Mouse (Mus musculus) lung, postnatal 10 days (tissue): ENCODE measurements at regions not wholly inside any gene's neighbourhood (a gene's known extent, or its start where the extent isn't known, plus 50 kb on each side); places are given as distances from the start of the nearest gene placed in this dataset.

ENCODE experiments used
- DNase-seq: peaks from one replicate; pipeline ENCODE4 v3.0.0; 2021

DNA sequence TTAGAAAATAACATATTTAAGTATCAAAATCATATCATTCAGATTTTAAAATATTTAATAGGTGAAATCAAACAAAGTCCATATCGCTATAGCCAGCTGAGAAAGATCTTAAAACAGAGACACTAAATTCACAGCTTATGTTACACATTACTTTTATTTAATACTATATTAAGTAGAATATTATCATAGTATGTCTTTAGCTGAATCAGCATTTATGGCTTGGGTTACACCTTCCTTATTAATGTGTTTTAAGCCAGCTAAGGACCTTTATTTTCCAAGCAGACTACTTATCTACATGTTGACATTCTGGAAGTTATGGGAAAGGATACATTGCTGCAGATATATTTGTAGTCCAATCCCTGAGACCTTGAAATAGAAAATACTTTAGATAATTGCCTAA is 684.9 kb upstream of the Adgrl4 start:
- DNase-seq: no peak

DNA sequence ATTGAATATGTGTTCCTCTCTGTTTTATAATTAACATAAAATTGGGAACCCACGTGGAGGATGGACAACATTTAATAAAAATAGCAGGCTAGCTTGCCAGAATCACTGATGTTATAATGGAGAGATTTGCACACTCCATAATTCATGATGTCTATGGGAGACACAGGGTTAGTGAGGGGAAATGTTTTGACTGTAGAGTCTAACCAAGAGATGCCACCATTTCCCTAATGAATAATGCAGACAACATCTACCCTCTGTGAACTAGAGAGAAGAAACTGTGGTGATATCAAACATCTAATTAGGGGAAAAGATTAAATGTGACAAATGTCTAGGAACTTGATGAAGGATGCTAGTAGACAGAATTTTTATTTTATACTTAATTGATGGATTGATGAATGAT is 677.8 kb upstream of the Adgrl4 start:
- no peak for DNase-seq

DNA sequence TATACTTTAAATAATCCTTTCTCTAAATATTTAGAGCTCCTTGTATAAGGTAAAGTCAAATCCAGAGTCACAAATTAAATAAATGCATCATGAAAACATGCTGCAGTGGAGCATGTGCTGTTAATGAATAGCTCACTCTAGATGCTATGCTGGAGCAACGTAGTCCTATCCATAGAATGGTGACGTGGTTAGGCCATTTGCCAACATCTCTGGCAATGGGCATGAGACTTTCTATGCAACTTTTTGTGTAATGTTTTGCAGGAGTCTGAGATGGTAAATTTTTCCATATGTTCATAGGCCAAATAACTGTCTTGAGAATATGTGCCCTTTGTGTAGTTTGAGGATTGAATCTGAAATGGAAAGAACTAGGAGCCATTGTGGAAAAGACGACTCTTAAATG is 653.1 kb upstream of the Adgrl4 start:
- DNase-seq: no peak

DNA sequence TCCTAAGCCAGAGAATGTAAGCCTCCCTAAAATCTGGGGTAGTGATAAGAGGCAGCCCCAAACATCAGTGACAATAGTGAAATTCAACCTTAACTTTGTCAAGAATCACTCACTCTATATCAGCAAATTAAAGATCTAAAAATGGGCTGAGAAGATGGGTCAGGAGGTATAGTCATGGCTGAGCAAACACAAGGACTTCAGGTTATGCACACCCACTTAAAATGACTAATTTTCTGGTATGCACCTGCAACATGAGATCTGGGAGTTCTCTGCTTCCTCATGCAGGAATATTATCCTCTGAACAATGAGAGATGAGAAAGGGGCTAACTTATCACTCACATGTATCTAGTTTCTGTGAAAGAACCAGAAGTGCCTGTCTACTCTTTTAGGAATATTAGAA is 619.9 kb upstream of the Adgrl4 start:
- no peak for DNase-seq

DNA sequence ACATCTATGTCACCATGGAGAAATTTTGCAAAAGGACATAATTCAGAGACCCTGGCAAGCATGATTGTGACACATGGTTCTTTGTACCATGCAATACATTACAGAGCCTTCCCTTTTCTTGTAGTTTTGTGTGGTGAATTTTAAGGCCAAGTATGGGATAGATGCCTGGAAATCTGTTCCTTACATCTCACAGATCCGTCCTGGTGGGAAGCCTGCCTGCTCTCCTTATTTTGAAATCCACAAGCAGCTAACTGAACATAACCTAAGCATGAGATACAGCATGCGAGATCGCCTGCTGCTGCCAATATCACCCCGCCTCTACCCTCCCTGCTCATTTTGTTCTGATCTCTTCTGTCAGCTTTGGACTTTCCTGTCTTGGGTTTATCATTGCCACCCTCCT is 618.3 kb upstream of the Adgrl4 start:
- no peak for DNase-seq

DNA sequence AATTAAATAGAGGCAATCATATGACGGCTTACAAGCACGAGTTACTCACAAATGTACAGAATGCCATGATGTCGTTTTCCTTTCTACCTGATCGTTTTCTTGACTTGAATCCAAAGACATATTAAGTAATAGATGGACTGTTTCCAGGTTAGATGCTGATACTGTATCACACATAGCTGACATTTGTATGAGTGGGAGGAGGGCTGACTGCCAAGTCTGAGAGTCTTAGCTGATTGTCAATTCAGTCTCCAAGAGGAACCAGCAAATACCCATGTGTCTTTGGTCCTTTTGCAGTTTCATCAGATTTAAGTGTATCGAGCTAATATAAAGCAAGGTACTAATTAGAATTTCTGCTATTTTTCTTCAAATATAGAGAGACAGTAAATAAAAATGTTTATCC is 617.6 kb upstream of the Adgrl4 start:
- no peak for DNase-seq

DNA sequence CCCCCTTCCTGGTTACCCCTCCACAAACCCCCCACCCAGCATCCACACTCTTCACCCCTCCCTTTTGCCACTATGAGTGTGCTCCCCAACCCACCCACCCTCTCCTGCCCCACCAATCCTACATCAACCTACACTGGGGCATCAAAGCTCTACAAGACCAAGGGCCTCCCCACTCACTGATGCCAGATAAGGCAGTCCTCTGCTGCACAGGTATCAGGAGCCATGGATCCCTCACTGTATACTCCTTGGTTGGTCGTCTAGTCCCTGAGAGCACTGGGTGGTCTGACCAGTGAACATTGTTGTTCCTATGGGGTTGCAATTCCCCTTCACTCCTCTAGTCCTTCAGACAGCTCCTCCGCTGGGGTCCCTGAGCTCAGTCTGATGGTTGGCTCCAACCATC is 591.7 kb upstream of the Adgrl4 start:
- no peak for DNase-seq

DNA sequence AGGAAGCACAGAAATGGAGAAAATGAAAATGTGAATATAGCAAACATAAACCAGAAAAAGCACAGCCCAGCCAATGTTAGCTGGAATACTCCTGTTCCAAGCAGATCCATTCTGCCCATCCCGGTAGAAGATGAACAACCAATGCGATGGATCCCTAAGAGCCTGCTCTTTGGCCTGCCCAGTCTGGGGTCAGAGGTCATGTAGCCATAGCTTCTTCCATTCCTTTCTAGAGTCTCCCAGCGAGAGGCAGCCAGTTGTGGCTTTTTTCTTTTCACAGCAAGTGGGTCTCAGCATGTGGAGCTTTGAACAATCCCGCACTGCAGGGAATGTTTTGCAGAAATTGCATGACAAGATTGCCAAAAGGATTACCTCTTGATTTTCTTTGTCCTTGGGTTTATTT is 585.6 kb upstream of the Adgrl4 start:
- no peak for DNase-seq

DNA sequence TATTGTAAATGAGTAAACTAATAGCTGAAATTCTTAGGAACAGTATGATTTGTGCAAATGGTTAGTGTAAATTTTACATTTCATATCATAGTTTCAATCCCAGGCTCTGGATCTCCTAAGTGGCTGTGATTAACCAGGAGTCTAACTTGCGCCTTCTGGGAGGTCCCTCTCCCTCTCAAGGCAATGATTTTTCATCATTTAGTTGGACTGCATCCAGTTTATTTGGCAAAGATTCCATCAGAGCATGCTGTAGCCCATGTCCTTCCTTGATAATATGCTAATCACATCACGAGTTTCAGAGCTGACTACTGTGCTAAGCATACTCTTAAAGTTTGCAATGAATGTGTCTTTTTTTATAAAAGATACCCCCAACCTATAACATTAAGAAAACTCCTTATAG is 541.0 kb upstream of the Adgrl4 start:
- DNase-seq: no peak

DNA sequence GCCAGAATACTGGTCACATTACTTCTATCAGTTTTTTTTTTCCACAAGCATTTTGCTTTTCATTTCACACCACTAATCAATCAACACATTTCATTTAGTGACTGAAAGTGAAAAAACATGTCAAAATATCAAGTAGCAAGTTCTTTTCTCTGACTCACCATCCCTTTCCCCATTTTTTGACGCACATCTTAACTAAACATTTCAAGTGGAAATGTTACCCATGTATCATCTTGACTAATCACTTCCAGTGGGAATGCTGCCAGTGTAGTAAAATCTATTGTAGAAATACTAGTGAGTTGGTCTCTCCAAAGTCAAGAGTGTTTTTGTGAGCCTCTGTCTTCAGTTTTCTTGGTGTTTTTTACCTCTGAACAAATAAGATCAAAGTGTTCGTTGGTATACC is 527.6 kb upstream of the Adgrl4 start:
- peak; percentile 26 for DNase-seq

DNA sequence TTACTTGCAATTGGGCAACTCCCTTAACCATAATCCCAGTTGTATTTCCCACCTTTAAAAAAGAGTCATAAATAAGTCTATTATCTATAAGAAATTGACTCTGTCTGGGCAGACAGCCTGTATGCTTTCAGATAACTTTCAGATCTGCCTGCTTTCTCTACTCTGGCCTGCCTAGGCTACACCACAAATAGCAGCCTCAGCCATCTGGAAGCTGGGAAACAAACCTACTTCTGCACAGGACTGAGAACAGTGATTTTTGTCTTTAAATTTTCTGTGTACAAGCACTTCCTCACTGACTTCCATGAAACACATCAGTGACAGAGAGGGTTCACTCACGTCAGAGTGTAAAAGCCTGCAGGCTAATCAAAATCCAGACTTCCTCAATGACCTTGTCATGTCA is 482.8 kb upstream of the Adgrl4 start:
- DNase-seq: no peak

DNA sequence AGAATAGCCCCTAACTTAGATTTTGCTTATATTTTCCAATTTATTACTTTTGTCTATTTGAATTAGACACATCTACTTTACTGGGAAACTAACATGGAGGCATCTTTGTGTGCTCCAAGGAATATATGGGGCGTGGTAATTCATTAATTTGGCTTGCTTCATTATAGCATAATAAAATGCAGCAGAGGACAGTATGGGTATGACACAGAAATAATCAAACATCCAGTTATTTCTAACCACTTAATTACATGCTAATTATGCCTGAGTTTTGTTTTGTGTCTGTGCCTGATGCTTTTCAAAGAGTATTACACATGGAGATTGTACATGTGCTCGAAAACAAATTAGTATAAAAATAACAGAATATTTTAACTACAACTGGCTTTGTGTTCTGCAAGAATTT is 438.0 kb upstream of the Adgrl4 start:
- DNase-seq: no peak

DNA sequence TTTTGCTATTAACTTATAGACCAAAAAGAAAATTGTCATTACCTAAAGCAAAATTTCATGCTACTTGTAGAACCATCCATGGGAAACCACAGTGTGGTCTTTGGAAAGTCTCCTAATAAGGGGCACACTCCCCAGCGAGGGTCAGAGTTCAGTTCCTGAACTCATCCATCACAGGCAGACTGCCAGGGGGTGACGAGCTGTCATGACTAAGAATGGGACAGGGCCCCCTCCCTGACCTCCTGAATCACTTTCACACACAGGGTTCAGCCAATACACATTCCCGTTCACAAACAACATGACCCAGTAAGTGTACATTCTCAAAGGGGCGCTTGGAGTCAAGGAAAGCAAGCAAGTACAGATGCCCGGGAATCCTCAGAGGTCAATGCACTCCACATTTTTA is 437.5 kb upstream of the Adgrl4 start:
- DNase-seq: no peak

DNA sequence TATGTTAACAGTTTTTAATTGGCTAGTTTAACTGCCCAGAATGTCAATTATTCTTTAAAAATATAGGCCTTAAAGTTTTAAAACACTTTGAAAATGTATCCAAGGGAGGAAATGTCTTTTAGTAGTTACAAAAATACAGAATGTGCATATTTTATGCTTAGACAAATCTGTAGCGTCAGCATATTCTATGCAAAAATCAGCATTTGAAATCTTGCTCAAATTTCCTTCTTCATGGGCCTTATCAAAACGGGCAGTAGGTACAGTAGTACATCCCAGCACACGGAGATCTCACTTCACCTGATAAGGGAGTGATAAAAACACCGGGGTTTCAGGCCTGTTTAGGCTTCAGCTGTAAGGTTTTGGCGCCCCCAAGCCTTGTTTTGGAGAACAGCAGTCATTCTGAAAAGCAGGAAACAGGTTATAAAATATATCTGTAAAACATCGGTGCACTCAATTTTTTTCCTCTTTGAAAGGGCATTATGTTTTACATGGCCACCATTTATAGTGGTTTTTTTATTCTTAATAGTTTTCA is 435.7 kb upstream of the Adgrl4 start:
- peak; percentile 14 for DNase-seq

DNA sequence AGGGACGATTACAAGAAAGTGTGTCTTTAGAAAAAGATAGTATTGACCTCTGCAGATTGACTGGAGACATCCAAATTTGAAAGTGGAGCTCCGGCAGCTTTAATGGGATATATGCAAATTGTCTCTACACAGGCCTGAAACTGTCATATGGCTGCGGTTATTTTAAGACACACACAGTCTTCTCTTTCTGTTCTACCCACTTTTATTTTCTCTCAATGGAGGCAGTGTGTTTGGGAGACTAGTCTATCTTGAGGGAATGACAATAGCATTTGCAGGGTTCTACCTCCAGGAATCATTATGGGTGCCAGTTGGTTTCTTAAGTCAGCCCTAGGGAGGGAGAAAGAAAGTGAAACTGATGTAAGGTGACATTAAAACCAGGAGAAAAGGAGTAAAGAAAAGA is 434.2 kb upstream of the Adgrl4 start:
- no peak for DNase-seq

DNA sequence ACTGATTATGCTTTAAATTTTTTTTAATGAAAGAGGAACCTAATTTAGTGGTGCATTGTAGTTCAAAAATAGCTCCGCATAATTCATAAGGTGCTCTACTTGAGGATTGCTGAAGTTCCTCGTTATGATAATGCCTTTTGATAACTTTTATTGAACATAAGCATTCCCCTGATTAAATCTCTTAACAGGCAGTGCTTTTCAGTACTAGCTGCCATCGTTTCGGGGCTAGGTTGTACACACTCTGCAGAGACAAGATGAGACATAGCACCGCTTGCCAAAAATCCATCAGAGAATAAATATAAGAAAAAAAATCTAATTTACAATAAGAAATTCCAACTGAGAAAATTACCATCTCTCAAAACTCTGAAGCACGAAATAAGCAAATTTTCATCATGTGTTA is 433.7 kb upstream of the Adgrl4 start:
- no peak for DNase-seq

DNA sequence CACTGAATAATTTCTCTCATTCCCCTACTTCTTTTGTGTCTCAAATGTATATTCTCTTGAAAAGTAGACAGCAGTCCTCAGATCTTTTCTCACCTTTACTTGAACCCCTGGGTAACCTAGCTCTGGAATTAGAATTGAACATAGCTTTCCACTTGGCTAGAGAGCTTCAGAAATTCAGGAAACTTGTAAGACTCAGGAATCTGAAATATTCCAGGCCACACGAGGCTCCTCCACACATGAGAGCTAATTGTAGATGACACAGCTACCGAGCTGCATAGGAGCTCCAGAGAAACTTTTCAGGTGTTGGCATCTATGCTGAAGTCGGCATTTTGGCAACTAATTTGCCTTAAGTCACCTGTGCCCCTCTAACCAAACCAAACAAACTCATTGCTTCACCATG is 417.7 kb upstream of the Adgrl4 start:
- no peak for DNase-seq

DNA sequence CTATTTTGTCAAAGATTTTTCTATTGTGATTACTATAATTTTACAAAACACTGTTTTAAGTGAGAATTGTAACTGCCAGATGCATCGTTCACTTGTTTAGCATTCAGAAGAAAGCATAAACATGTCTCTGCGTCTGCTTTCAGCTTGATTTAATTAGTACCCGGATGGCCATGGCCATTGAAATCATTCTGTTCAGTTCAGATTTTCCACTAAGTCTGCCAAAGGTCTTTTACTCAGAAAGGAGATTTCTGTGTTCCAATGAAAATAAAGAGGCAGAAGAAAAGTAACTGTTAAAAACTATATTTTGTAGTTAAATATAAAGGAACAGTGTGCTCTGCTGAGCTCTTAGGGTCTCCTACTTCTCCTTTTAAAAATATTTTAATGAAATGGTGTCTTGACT is 380.2 kb upstream of the Adgrl4 start:
- no peak for DNase-seq

DNA sequence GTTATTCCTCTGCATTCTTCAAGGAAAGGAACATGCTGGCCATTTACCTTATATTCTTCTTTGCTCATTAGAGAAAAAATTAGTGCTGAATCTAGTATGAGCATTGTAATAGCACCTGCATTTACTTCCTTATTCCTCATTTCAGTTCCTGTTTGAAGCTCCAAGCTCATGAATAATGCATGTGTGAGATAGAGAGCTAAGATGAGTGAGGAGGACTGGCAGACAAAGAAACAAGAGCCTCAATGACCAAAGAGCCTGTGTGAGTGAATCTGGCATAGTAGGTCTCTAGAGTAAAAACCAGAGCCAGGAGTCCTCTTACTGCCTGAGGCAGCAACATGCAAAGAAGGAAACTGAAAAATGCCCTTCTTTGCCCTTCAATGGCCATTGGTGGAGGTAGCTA is 365.4 kb upstream of the Adgrl4 start:
- DNase-seq: no peak

DNA sequence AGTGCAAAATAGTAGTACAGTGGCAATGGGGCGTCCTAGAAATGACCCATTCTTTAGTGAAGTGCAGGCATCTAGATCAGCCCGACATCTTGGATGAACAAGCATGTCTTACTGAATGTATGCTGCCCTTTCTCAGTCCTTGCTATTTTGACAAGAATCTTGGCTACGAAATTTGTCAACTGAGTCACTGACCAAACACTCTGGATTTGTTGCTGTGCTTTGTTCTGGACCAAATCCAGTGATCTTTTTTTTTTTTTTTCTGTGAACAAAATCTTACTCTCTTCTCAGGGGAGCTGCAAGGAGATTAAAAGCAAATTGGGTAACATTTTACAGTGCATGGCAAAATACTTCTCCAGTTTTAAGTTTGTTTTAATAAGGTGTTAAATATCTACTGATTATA is 320.9 kb upstream of the Adgrl4 start:
- DNase-seq: no peak

DNA sequence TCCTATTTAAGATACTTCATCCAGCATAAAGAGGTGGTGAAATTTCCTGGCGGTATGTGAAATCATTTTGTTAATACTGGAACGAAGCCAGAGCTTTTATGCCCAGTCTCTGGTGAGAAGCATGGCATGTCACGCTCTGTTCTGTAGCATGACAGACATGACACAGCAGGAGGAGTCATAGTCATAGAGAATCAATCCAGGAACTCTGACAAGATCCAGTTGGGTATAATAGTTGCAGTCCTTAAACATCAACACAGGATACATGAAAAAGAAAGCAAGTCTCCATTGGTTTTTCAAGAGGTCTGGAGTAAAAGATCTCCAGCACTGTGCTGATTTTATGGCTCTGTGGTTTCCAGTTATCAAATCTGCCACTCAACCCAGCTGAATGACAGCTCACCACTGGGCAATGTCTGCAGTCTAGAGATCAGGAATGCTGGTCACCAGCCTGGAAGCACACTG is 320.1 kb upstream of the Adgrl4 start:
- DNase-seq: no peak

DNA sequence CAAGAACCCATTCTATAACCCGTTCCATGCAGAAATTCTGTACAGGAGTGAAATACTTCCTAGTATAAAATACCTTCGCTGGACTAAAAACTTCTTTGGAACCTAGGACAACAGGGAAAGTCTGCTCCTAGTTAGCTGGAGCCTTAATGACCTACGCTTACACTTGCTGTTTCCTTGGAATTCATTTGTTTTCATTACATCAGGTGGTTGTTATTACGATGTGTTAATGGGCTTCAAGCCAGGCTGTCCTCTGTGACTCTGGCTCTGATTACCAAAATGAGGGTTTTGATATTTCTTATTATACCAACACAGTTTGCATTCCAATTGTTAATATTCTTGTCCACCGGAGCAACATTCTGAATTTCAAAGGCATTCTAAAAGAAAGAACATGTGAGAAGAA is 313.6 kb upstream of the Adgrl4 start:
- no peak for DNase-seq

DNA sequence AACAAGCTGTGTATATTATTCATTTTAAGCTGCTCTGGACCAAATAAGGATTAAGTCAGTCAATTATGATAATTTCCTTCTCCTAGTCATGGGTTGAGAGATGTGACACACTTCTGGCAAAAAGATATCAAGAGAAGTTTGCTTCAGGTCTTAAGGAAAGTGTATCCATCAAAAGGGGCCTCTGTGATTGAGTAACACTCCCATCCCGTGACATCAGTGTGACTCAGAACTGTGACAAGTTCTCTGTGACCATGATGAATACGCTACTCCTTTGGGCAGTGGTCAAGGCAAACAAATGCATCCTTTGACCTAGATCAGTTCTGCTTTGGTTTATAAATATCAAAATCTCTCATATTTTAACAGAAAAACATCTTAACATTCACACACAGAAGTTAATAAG is 290.8 kb upstream of the Adgrl4 start:
- no peak for DNase-seq

DNA sequence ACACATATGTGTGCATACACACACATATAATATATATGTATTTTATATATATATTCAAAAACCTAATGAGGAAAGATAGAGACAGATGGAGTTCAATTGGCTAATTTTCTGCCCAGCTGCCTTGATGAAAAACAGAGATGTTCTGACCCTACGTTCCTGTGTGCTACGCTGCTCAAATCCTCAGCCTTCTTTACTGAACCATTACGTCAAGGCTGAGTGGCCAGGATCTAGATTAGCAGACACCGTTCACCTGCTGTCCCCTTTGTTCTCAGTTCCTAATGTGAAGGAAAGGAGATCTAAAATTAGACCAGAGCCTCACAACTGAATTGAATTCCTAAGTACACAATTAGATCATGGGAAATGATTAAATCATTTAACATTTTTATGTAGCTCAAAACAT is 284.3 kb upstream of the Adgrl4 start:
- DNase-seq: no peak

DNA sequence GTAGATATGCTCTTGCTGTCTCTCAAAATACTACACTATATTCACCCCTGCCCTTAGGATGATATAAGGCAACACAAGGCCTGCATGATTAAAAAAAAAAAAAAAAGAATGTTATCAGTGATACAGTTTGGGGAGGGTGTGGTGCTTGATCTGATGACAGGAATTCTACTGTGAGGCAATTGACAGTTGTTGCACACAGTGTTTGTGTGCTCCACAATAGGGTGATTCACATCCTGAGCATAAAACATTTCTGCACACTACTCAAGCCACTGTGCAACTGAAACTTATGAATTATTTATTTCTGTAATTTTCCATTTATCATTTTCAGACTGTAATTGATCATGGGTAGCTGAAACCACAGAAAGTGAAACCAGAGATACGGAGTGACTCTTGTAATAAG is 277.2 kb upstream of the Adgrl4 start:
- DNase-seq: no peak

DNA sequence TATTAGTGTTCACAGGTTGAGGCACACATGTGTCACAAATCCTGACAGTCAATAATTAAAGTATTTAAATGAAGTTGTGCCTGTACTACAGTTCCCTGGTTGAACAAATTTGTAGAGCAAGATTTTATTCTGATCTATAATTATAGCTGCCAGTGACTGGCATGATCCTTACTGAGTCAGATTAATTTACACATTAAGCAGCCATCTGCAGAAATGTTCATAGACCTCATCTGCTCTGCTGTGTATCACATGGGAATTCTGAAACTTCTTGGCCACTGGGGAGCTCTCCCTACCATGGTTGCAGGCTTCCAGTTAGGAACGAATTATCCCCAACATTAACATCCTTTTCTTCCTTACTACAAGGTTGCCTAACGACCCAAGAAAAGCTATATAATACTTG is 255.6 kb upstream of the Adgrl4 start:
- DNase-seq: no peak
